9 mouse cellular contexts compared by ENCODE assay signal in the genomic region with DNA sequence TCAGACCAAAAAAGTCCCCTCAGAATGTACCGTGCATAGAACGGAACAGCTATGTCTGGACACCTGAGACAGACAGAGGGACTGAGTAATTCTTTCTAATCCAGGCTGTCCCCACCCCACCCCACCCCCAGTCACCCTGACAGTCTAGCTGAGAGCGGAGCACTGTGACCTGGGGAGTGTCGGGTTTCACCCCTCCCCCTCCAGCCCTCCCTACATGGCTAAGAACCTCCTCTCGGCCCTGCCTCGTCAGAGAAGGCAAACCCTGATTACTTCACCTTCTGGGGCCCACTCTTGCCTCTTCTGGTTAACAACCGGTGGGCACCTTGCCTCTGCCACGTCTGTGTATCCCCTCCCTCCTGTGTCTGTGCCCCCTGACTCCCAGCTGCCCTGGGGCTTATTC. TPM values are rescaled to one million over a fixed set of nuclear protein-coding genes. Genes with fewer than 3 reads are reported as not detected.
A peak's percentile ranks its signal among the peaks of the same experiment; 100 is the strongest.
DNase-seq lines count a peak whose midpoint lies in the region; ATAC-seq and TF ChIP-seq lines count a peak whose summit lies in the region.
"Had no signal": no experiment of that assay in that cellular context is flagged by ENCODE, and none has a peak within 500 bp of the region (broad histone marks: within the 10 kb centered on the region; RNA-seq: fewer than 3 reads in every experiment).

No protein-coding gene starts in this region.

- no peak for TF ChIP-seq CTCF in liver, embryonic 14.5 days (IDR thresholded peaks at IDR 0.05; ENCODE audit: low read depth)

- no peaks in the 10 kb centered on the region for H3K9me3 ChIP-seq in forebrain, embryonic 12.5 days
- H3K9me3 ChIP-seq in forebrain, embryonic 16.5 days (ENCODE audit: control insufficient read depth, low read length) = no peaks in the 10 kb centered on the region
- no peaks in the 10 kb centered on the region for H3K9me3 ChIP-seq in forebrain, embryonic 13.5 days (replicated peaks)
- H3K9me3 ChIP-seq in hindbrain, embryonic 14.5 days (ENCODE audit: control insufficient read depth, low read length) = no peaks in the 10 kb centered on the region
- no peaks in the 10 kb centered on the region for H3K9me3 ChIP-seq in liver, embryonic 14.5 days (ENCODE audit: control insufficient read depth, low read length)
- H3K9me3 ChIP-seq: G1E had no signal

- peaks cover 72% of the 10 kb centered on the region for H3K4me1 ChIP-seq in forebrain, embryonic 12.5 days
- peaks cover 36% of the 10 kb centered on the region for H3K4me1 ChIP-seq in forebrain, embryonic 16.5 days (replicated peaks; ENCODE audit: control insufficient read depth, insufficient read depth, low read length)
- H3K4me1 ChIP-seq in forebrain, embryonic 13.5 days = peaks cover 68% of the 10 kb centered on the region
- peaks cover 56% of the 10 kb centered on the region for H3K4me1 ChIP-seq in hindbrain, embryonic 14.5 days (replicated peaks; ENCODE audit: control insufficient read depth, insufficient read depth, low read length)
- H3K4me1 ChIP-seq in liver, embryonic 14.5 days (replicated peaks; ENCODE audit: control insufficient read depth in 2 of 2, insufficient read depth in 2 of 2, low read length in 1 of 2) = no peaks in the 10 kb centered on the region; a peak in 1 of 4 replicates

- H3K9ac ChIP-seq in forebrain, embryonic 12.5 days = peak overlapping the region; percentile 9; the same call in 1 of the 2 replicates
- no peak overlapping the region for H3K9ac ChIP-seq in forebrain, embryonic 16.5 days (replicated peaks; ENCODE audit: low read depth, low read length)
- H3K9ac ChIP-seq in forebrain, embryonic 13.5 days = no peak overlapping the region
- H3K9ac ChIP-seq in hindbrain, embryonic 14.5 days = peak overlapping the region; percentile 21; the same call in 1 of the 2 replicates
- H3K9ac ChIP-seq in liver, embryonic 14.5 days (replicated peaks) = no peak overlapping the region

- peak overlapping the region; percentile 28 for H3K4me2 ChIP-seq in forebrain, embryonic 12.5 days
- no peak overlapping the region for H3K4me2 ChIP-seq in forebrain, embryonic 16.5 days (ENCODE audit: low read length)
- H3K4me2 ChIP-seq in forebrain, embryonic 13.5 days = peak overlapping the region; percentile 37
- peak overlapping the region; percentile 10; the same call in 1 of the 2 replicates for H3K4me2 ChIP-seq in hindbrain, embryonic 14.5 days (replicated peaks)
- no peak overlapping the region; the same call in 1 of the 2 replicates for H3K4me2 ChIP-seq in liver, embryonic 14.5 days (ENCODE audit: low read depth)

- no peak for TF ChIP-seq EP300 in liver, embryonic 14.5 days (IDR thresholded peaks at IDR 0.05; ENCODE audit: low read depth)

- H3K27ac ChIP-seq in forebrain, embryonic 12.5 days = no peak overlapping the region
- H3K27ac ChIP-seq in forebrain, embryonic 16.5 days (ENCODE audit: low read length) = no peak overlapping the region
- no peak overlapping the region for H3K27ac ChIP-seq in forebrain, embryonic 13.5 days
- H3K27ac ChIP-seq in hindbrain, embryonic 14.5 days = no peak overlapping the region
- no peak overlapping the region for H3K27ac ChIP-seq in liver, embryonic 14.5 days

- H3K36me3 ChIP-seq in forebrain, embryonic 12.5 days (replicated peaks) = no peaks in the 10 kb centered on the region
- H3K36me3 ChIP-seq in forebrain, embryonic 16.5 days (ENCODE audit: control insufficient read depth, insufficient read depth) = no peaks in the 10 kb centered on the region
- H3K36me3 ChIP-seq in forebrain, embryonic 13.5 days (ENCODE audit: poor library complexity, severe bottlenecking) = no peaks in the 10 kb centered on the region
- H3K36me3 ChIP-seq in hindbrain, embryonic 14.5 days (replicated peaks; ENCODE audit: control insufficient read depth, insufficient read depth) = no peaks in the 10 kb centered on the region
- no peaks in the 10 kb centered on the region for H3K36me3 ChIP-seq in liver, embryonic 14.5 days (replicated peaks; ENCODE audit: control insufficient read depth, insufficient read depth, low read depth)
- H3K36me3 ChIP-seq: G1E had no signal

- WGBS in forebrain, embryonic 12.5 days = 0% methylated on average over 8 of the region's 8 CpGs
- 9% methylated on average over 8 of the region's 8 CpGs for WGBS in forebrain, embryonic 16.5 days
- WGBS in forebrain, embryonic 13.5 days = 5% methylated on average over 8 of the region's 8 CpGs
- 5% methylated on average over 8 of the region's 8 CpGs for WGBS in hindbrain, embryonic 14.5 days
- WGBS in liver, embryonic 14.5 days (ENCODE audit: insufficient replicate concordance) = 4% methylated on average over 8 of the region's 8 CpGs

- no peak overlapping the region; the same call in 1 of the 2 replicates for H3K4me3 ChIP-seq in forebrain, embryonic 12.5 days (replicated peaks)
- H3K4me3 ChIP-seq in forebrain, embryonic 16.5 days (replicated peaks; ENCODE audit: low read length) = no peak overlapping the region
- no peak overlapping the region for H3K4me3 ChIP-seq in forebrain, embryonic 13.5 days
- H3K4me3 ChIP-seq in hindbrain, embryonic 14.5 days (replicated peaks; ENCODE audit: low read length) = no peak overlapping the region
- H3K4me3 ChIP-seq in liver, embryonic 14.5 days (ENCODE audit: insufficient read depth in 1 of 2, low read depth in 2 of 2, low read length in 2 of 2) = no peak overlapping the region

- H3K27me3 ChIP-seq in forebrain, embryonic 12.5 days = no peaks in the 10 kb centered on the region
- no peaks in the 10 kb centered on the region for H3K27me3 ChIP-seq in forebrain, embryonic 16.5 days (replicated peaks; ENCODE audit: control insufficient read depth, insufficient read depth, low read length)
- no peaks in the 10 kb centered on the region for H3K27me3 ChIP-seq in forebrain, embryonic 13.5 days
- H3K27me3 ChIP-seq in hindbrain, embryonic 14.5 days (ENCODE audit: control insufficient read depth, insufficient read depth, low read length) = no peaks in the 10 kb centered on the region
- peaks cover 14% of the 10 kb centered on the region for H3K27me3 ChIP-seq in liver, embryonic 14.5 days (ENCODE audit: control insufficient read depth, insufficient read depth, low read length)

- DNase-seq in hindbrain, embryonic 14.5 days (ENCODE audit: low spot score) = no peak
- no peak for DNase-seq in liver, embryonic 14.5 days (ENCODE audit: low read depth in 3 of 3, low spot score in 3 of 3)
- DNase-seq in skeletal muscle tissue, adult 2 months (ENCODE audit: low read depth, low spot score) = peak; percentile 88
- DNase-seq in frontal cortex, postnatal 25 days (ENCODE audit: low spot score in 2 of 2) = no peak
- DNase-seq in layer of hippocampus, adult 9-11 months = no peak

- ATAC-seq in forebrain, embryonic 12.5 days (ENCODE audit: low FRiP score) = peak; percentile 41; the same call in 1 of the 2 replicates
- ATAC-seq in forebrain, embryonic 16.5 days = no peak
- ATAC-seq in forebrain, embryonic 13.5 days = peak; percentile 20; the same call in 1 of the 2 replicates
- ATAC-seq in hindbrain, embryonic 14.5 days (ENCODE audit: low FRiP score) = no peak
- ATAC-seq in liver, embryonic 14.5 days (ENCODE audit: insufficient read depth) = peak; percentile 41; the same call in 1 of the 2 replicates

RNA-seq across cellular contexts. Expression of a gene that starts 7.7 kb away (rescaled TPM):
- polyA plus RNA-seq in forebrain, embryonic 12.5 days (2016; fragmentation: Nextera tagmentation; extraction: Ambion mirVana) = 27.1 and 29.5 TPM in 2 replicates
- 24.5 and 26.9 TPM in 2 replicates for polyA plus RNA-seq in forebrain, embryonic 16.5 days (2015; fragmentation: Nextera tagmentation; extraction: Ambion mirVana)
- 18.7 and 23.4 TPM in 2 replicates for polyA plus RNA-seq in forebrain, embryonic 13.5 days (2015; fragmentation: Nextera tagmentation; extraction: Ambion mirVana)
- polyA plus RNA-seq in hindbrain, embryonic 14.5 days (2014; fragmentation: Nextera tagmentation; extraction: Ambion mirVana) = 25.1 and 25.8 TPM in 2 replicates
- 0.16 and 0.18 TPM in 2 replicates for polyA plus RNA-seq in liver, embryonic 14.5 days (2012; rRNA removed)
- 0.08 TPM in 1 of 2 replicates, not detected in the other for polyA plus RNA-seq in liver, embryonic 14.5 days (2014; fragmentation: Nextera tagmentation; extraction: Ambion mirVana)
- polyA plus RNA-seq: G1E had no signal

Comparison
In these comparisons a context has a peak if more than half of its experiments do, and no peak if none do; other contexts are left out.
1. ATAC-seq: peak in forebrain, embryonic 12.5 days (single experiment), forebrain, embryonic 13.5 days (single experiment) and liver, embryonic 14.5 days (single experiment); none in forebrain, embryonic 16.5 days (single experiment) and hindbrain, embryonic 14.5 days (single experiment).
2. H3K4me2 ChIP-seq: peak in forebrain, embryonic 12.5 days (single experiment), forebrain, embryonic 13.5 days (single experiment) and hindbrain, embryonic 14.5 days (single experiment); none in forebrain, embryonic 16.5 days (single experiment) and liver, embryonic 14.5 days (single experiment).
3. H3K9ac ChIP-seq: peak in forebrain, embryonic 12.5 days (single experiment) and hindbrain, embryonic 14.5 days (single experiment); none in forebrain, embryonic 16.5 days (single experiment), forebrain, embryonic 13.5 days (single experiment) and liver, embryonic 14.5 days (single experiment).
4. RNA of a gene that starts 7.7 kb away (polyA plus RNA-seq): 27.1 to 29.5 TPM in forebrain, embryonic 12.5 days, 24.5 to 26.9 TPM in forebrain, embryonic 16.5 days, 25.1 to 25.8 TPM in hindbrain, embryonic 14.5 days and 18.7 to 23.4 TPM in forebrain, embryonic 13.5 days; 0.08 to 0.18 TPM in liver, embryonic 14.5 days; every median in the first group is over 10 times any median in the second.